Mouse (Mus musculus): ENCODE data around the gene Smarca2. TPM values are rescaled to one million over a fixed set of nuclear protein-coding genes. Genes with fewer than 3 reads are reported as not detected.

Smarca2 gene
- polyA plus RNA-seq, 1 experiment, result 2.0 TPM

DNA sequence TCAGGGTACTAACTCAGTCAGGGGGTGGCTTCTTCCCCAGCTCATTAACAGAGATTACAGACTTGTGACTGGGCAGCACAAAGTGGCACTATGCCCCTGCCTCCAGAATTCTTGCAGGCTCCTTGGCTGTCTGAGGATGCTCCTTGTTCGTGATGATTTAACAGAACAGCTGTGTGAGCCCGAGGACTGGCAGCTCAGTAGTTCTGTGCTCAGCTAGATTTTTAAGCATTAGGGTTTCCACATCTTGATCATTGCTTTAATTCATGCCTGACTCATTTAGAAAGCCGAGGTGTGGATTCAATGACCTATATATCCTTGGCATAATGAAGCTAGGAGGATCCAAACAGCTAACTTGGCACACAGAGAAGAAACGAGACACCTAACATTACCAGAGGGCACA lies 191.2 kb downstream of the Smarca2 start:
- no peak overlapping the region for H3ac ChIP-seq (ENCODE audit: control insufficient read depth, insufficient read length)
- no peak for TF ChIP-seq TCF3 (IDR thresholded peaks at IDR 0.05; ENCODE audit: insufficient read length, low read depth)
- no peak for TF ChIP-seq SRF (IDR thresholded peaks at IDR 0.05; ENCODE audit: control insufficient read depth, insufficient read length, low read depth)
- no peak for TF ChIP-seq E2F4 (IDR thresholded peaks at IDR 0.05; ENCODE audit: insufficient read depth)
- no peak for TF ChIP-seq POLR2AphosphoS2 (IDR thresholded peaks at IDR 0.05; ENCODE audit: insufficient read length, low read depth)
- no peaks in the 10 kb centered on the region for H3K27me3 ChIP-seq (ENCODE audit: control insufficient read depth, insufficient read depth, insufficient read length)
- no peak overlapping the region for H3K4me3 ChIP-seq
- no peaks in the 10 kb centered on the region for H3K79me2 ChIP-seq (ENCODE audit: control insufficient read depth, insufficient read depth)
- no peak overlapping the region for H3K4me2 ChIP-seq (ENCODE audit: low read depth)
- no peaks in the 10 kb centered on the region for H3K36me3 ChIP-seq (ENCODE audit: control insufficient read depth, insufficient read depth)

GRCm38 (mm10) chr19:26804401-26804800 lies 199.6 kb downstream of the Smarca2 start:
- H3K79me2 ChIP-seq (ENCODE audit: control insufficient read depth, insufficient read depth), result no peaks in the 10 kb centered on the region
- H3ac ChIP-seq (ENCODE audit: control insufficient read depth, insufficient read length), result no peak overlapping the region
- no peak overlapping the region for H3K4me3 ChIP-seq
- H3K4me2 ChIP-seq (ENCODE audit: low read depth), result no peak overlapping the region
- TF ChIP-seq E2F4 (IDR thresholded peaks at IDR 0.05; ENCODE audit: insufficient read depth) (no peak), SRF (IDR thresholded peaks at IDR 0.05; ENCODE audit: control insufficient read depth, insufficient read length, low read depth) (no peak), TCF12 (IDR thresholded peaks at IDR 0.05; ENCODE audit: insufficient read depth, poor library complexity, severe bottlenecking) (no peak), POLR2A (IDR thresholded peaks at IDR 0.05; ENCODE audit: insufficient read length, low read depth) (no peak), MYOG (IDR thresholded peaks at IDR 0.05; ENCODE audit: control insufficient read depth in 1 of 3, insufficient read depth in 1 of 3, insufficient read length in 2 of 3, low read depth in 2 of 3) (no peak), TCF3 (IDR thresholded peaks at IDR 0.05; ENCODE audit: insufficient read length, low read depth) (no peak), USF1 (IDR thresholded peaks at IDR 0.05; ENCODE audit: low read depth) (no peak), CEBPB (IDR thresholded peaks at IDR 0.05; ENCODE audit: insufficient read depth, poor library complexity, severe bottlenecking) (no peak), MYOD1 (IDR thresholded peaks at IDR 0.05; ENCODE audit: control insufficient read depth in 1 of 3, insufficient read length in 2 of 3, low read depth in 2 of 3) (no peak), REST (IDR thresholded peaks at IDR 0.05; ENCODE audit: insufficient read depth, insufficient read length) (no peak), POLR2AphosphoS2 (IDR thresholded peaks at IDR 0.05; ENCODE audit: insufficient read length, low read depth) (no peak), MAX (IDR thresholded peaks at IDR 0.05; ENCODE audit: low read depth) (no peak)
- no peaks in the 10 kb centered on the region for H3K27me3 ChIP-seq (ENCODE audit: control insufficient read depth, insufficient read depth, insufficient read length)
- no peaks in the 10 kb centered on the region for H3K36me3 ChIP-seq (ENCODE audit: control insufficient read depth, insufficient read depth)

- TF ChIP-seq USF1 (IDR thresholded peaks at IDR 0.05; ENCODE audit: low read depth), result no peak
- no peak for TF ChIP-seq POLR2A (IDR thresholded peaks at IDR 0.05; ENCODE audit: insufficient read length, low read depth)
- TF ChIP-seq MYOD1 (IDR thresholded peaks at IDR 0.05; ENCODE audit: control insufficient read depth in 1 of 3, insufficient read length in 2 of 3, low read depth in 2 of 3), result no peak
- TF ChIP-seq REST (IDR thresholded peaks at IDR 0.05; ENCODE audit: insufficient read depth, insufficient read length), result no peak
- no peak for TF ChIP-seq TCF3 (IDR thresholded peaks at IDR 0.05; ENCODE audit: insufficient read length, low read depth)
- no peak for TF ChIP-seq TCF12 (IDR thresholded peaks at IDR 0.05; ENCODE audit: insufficient read depth, poor library complexity, severe bottlenecking)
- TF ChIP-seq CEBPB (IDR thresholded peaks at IDR 0.05; ENCODE audit: insufficient read depth, poor library complexity, severe bottlenecking), result no peak
- no peak for TF ChIP-seq SRF (IDR thresholded peaks at IDR 0.05; ENCODE audit: control insufficient read depth, insufficient read length, low read depth)
- TF ChIP-seq MAX (IDR thresholded peaks at IDR 0.05; ENCODE audit: low read depth), result no peak
- no peak for TF ChIP-seq MYOG (IDR thresholded peaks at IDR 0.05; ENCODE audit: control insufficient read depth in 1 of 3, insufficient read depth in 1 of 3, insufficient read length in 2 of 3, low read depth in 2 of 3)
- TF ChIP-seq POLR2AphosphoS2 (IDR thresholded peaks at IDR 0.05; ENCODE audit: insufficient read length, low read depth), result no peak
- TF ChIP-seq E2F4 (IDR thresholded peaks at IDR 0.05; ENCODE audit: insufficient read depth), result no peak
- Histone ChIP-seq H3K36me3 (ENCODE audit: control insufficient read depth, insufficient read depth) (no peaks in the 10 kb centered on the region), H3K27me3 (ENCODE audit: control insufficient read depth, insufficient read depth, insufficient read length) (no peaks in the 10 kb centered on the region), H3K79me2 (ENCODE audit: control insufficient read depth, insufficient read depth) (no peaks in the 10 kb centered on the region), H3K4me2 (ENCODE audit: low read depth) (no peak overlapping the region), H3ac (ENCODE audit: control insufficient read depth, insufficient read length) (no peak overlapping the region), H3K4me3 (no peak overlapping the region)
These were observed 209.8 kb downstream of the Smarca2 start for GRCm38 (mm10) chr19:26814629-26815028.

- H3K4me2 ChIP-seq (ENCODE audit: low read depth), result no peak overlapping the region
- no peak for TF ChIP-seq TCF12 (IDR thresholded peaks at IDR 0.05; ENCODE audit: insufficient read depth, poor library complexity, severe bottlenecking)
- TF ChIP-seq SRF (IDR thresholded peaks at IDR 0.05; ENCODE audit: control insufficient read depth, insufficient read length, low read depth), result no peak
- no peak for TF ChIP-seq POLR2A (IDR thresholded peaks at IDR 0.05; ENCODE audit: insufficient read length, low read depth)
- TF ChIP-seq MYOD1 (IDR thresholded peaks at IDR 0.05; ENCODE audit: control insufficient read depth in 1 of 3, insufficient read length in 2 of 3, low read depth in 2 of 3), result no peak
- TF ChIP-seq E2F4 (IDR thresholded peaks at IDR 0.05; ENCODE audit: insufficient read depth), result no peak
- no peak for TF ChIP-seq TCF3 (IDR thresholded peaks at IDR 0.05; ENCODE audit: insufficient read length, low read depth)
- TF ChIP-seq MYOG (IDR thresholded peaks at IDR 0.05; ENCODE audit: control insufficient read depth in 1 of 3, insufficient read depth in 1 of 3, insufficient read length in 2 of 3, low read depth in 2 of 3), result no peak
- TF ChIP-seq MAX (IDR thresholded peaks at IDR 0.05; ENCODE audit: low read depth), result no peak
- TF ChIP-seq POLR2AphosphoS2 (IDR thresholded peaks at IDR 0.05; ENCODE audit: insufficient read length, low read depth), result no peak
- no peak overlapping the region for H3K4me3 ChIP-seq
- H3K36me3 ChIP-seq (ENCODE audit: control insufficient read depth, insufficient read depth), result no peaks in the 10 kb centered on the region
- no peaks in the 10 kb centered on the region for H3K27me3 ChIP-seq (ENCODE audit: control insufficient read depth, insufficient read depth, insufficient read length)
- no peaks in the 10 kb centered on the region for H3K79me2 ChIP-seq (ENCODE audit: control insufficient read depth, insufficient read depth)
- H3ac ChIP-seq (ENCODE audit: control insufficient read depth, insufficient read length), result no peak overlapping the region
These were observed 213.1 kb downstream of the Smarca2 start for GRCm38 (mm10) chr19:26817901-26818300.

Data from myocyte (in vitro differentiated cells).